Mouse (Mus musculus) embryo, embryonic 10 days (tissue): Measurements from ENCODE around the gene Dlx1.

Experiments
- DNase-seq: peaks from one replicate; pipeline ENCODE4 v3.0.0-alpha.2; 2015; ENCODE audit warnings: low spot score

Gene Dlx1

DNA sequence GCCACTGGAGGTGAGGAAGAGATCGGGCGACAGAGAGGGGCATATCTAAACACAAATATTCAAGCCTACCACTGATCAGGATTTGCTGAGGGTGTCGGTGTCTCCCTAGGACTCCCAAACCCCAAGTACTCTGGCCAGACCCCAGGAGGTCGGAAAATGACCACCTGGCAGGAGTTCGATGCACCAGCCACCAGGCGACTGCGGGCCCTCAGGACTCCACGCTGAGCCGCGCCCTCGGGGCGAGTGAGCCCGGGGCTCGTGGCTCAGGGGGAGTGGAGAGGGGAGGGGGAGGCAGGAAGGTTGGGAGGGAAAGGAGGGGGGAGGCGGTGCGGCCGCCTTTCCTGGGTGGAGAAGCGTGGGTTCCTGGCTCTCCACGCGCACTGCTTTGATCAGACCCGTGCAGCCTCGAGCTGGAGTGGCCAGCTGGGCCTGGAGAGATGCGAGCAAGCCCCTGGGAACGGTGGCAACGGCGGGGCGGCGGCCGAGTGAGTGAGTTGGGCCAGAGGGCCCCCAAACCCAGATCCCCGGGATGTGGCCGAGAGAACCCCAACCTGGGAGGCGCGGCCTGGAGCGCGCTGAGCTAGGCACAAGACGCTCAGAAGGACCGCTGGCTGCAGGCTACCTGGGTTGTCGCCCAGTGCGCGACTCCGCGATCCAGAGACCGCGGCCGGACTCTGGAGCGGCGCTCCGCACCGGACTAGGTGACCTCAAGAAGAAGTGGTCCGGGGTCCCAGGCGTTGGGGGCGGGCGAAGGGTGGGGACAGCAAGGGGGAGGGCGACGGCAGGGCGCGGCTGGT lies 999 bp downstream of the Dlx1 start:
- DNase-seq, result peak; percentile 4

DNA sequence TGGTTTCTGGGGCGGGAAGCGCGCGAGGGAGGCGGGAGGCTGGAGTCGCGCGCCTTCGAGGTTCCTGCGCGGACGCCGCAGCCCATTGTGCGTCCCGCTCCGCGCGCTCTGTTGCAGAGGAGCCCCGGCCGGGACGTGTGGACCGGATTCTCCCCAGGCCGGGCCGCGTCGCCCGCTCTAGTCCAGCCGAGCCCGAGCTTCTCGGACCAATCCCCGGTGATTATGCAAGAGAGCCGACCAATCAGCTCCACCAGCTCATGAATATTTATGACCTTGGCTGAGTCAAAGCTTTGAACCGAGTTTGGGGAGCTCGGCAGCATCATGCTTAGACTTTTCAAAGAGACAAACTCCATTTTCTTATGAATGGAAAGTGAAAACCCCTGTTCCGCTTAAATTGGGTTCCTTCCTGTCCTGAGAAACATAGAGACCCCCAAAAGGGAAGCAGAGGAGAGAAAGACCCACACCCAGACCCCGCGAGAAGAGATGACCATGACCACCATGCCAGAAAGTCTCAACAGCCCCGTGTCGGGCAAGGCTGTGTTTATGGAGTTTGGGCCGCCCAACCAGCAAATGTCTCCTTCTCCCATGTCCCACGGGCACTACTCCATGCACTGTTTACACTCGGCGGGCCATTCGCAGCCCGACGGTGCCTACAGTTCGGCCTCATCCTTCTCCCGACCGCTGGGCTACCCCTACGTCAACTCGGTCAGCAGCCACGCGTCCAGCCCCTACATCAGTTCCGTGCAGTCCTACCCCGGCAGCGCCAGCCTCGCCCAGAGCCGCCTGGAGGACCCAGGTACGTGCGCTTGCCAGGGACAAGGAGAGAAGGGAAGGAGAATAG lies 1.8 kb downstream of the Dlx1 start:
- DNase-seq, result peak; percentile 93

DNA sequence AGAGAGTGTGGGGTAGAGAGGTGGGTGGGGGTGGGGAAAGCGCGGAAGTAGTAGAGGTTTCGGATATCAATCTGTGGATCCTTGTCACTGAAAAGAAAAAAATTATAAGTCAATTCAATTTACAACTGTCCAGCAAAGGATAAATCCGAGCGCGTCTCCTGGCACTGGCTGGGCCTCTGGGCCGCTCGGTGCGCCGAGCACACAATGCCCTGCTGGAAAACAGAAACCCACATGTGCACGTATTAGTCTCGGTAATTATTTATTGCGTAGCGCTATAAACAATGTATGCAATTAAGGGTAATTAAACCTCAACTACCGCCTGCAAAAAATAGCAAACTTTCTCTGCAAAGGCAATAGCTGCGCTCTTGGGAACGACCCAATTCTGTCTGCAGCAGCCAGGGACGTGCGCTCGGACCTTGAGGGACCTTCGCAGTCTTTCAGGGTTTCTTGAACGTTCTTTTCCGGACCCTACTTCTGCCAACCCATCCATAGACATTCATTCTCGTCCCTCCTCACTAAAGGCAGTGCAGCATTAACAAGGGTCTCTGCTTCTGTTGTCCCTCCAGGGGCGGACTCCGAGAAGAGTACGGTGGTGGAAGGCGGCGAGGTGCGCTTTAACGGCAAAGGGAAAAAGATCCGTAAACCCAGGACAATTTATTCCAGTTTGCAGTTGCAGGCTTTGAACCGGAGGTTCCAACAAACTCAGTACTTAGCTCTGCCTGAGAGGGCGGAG lies 2.6 kb downstream of the Dlx1 start:
- DNase-seq, result peak; percentile 12

DNA sequence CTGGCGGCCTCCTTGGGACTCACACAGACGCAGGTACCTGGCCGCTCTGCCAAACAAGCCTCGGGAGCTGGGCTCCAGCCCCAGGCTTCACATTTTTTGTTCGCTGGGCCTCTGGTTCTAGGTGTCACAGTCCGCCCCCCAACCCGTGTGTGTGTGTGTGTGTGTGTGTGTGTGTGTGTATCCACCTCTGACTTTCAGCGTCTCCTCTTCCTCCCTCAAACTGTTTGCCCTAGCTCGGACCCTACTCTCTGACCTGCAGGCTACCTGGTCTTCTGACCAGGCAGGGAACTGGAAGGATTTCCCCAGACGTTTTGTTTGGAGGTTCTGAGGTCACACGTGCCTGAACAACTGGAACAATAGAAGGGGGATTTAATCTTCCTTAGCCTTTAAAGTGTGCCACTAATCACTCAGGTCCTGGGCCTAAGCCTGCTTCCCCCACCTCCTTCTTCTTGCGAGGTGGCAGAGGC lies 3.2 kb downstream of the Dlx1 start:
- DNase-seq, result peak; percentile 3

DNA sequence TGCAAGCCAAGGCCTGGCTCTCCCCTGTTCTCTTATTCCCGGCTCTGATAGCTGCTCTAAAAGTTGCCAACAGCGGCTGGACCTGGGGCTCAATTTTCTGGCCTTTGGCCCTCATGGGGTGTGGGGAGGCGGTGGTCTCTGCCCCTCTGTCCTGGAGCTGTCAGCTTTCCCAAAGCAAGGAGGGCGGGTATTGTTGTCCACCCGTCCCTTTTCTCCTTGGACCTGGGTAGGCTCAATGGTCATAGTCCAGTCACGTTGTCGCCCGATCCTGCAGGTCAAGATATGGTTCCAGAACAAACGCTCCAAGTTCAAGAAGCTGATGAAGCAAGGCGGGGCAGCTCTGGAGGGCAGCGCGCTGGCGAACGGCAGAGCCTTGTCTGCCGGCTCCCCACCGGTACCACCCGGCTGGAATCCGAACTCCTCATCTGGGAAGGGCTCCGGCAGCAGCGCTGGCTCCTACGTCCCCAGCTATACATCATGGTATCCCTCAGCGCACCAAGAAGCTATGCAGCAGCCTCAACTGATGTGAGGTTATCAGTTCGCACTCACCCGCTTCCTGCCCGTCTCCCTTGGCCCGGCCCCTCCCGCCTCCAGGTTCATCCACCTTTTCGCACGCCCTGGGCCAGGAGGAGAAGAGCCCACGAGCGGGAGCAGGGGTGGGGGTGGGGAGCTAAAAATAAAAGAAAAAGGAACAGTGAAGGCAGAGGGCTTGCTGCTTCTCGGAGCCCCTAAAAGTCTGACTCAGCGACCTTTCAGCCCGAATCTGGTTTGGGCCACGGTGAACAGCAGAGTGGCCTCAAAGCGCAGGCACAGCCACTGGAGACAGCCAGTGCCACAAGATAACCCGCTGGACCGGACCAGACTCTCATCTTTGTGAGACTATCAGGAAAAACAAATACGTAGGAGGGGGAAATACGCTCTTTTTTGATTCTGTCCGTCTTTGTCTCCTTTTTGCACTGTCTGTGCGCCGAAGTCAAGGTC lies 4.4 kb downstream of the Dlx1 start:
- peak; percentile 37 for DNase-seq

DNA sequence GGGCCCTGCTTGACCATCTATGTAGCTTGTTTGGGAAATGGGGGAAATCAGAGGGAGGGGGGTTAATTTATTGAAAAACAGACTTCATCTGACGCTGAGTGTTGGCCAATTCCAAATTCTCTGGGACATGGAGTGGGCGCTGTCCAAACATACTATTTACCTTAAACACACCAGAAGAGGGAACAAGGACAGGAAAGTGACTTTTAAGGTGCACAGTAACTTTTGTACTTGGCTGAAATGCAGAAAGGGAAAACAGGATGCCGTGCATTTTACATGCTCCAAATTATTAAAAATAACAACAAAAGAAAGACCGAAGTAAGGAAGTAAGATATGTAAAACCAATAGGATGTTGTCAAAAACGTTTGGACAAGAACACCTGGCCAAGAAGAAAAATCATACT lies 5.2 kb downstream of the Dlx1 start:
- peak; percentile 3 for DNase-seq

DNA sequence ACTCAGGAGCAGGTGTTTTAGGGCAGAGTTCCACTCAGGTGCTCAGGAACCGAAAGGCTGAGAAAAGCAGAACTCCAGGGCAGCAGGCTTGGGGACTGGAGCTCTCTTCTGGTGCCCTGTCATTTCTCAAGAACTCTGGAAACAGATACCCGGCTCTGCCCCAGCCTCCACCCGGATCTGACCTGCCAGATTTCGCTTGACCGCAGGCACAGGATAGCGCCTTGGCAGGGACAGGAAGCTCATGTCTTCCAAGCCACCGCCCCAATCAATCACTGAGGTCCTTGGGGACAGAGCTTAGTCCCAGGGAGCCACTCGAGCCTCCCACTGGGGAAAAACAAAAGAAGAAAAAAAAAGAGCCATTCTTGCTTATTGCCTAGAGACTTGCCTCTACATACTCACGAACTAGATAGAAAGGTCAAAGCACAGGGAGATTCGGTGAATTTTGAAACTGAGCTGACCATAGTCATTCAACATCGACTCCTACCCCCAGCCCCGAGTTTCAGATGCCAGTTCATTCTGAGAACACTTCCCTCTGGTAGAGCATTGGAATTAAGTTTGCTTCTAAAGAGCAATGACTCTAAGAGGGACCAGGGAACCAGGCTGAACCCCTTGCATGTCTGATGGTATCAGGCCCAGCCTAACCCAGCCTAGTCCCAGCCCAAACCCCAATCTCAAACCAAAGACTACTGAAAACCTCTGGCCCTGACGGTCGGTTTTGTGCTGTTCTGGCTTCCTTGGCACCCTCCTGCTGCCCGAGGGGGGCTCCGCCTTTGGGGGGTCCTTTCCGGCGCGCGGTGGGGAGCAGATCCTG lies 6.5 kb downstream of the Dlx1 start:
- DNase-seq, result peak; percentile 60

DNA sequence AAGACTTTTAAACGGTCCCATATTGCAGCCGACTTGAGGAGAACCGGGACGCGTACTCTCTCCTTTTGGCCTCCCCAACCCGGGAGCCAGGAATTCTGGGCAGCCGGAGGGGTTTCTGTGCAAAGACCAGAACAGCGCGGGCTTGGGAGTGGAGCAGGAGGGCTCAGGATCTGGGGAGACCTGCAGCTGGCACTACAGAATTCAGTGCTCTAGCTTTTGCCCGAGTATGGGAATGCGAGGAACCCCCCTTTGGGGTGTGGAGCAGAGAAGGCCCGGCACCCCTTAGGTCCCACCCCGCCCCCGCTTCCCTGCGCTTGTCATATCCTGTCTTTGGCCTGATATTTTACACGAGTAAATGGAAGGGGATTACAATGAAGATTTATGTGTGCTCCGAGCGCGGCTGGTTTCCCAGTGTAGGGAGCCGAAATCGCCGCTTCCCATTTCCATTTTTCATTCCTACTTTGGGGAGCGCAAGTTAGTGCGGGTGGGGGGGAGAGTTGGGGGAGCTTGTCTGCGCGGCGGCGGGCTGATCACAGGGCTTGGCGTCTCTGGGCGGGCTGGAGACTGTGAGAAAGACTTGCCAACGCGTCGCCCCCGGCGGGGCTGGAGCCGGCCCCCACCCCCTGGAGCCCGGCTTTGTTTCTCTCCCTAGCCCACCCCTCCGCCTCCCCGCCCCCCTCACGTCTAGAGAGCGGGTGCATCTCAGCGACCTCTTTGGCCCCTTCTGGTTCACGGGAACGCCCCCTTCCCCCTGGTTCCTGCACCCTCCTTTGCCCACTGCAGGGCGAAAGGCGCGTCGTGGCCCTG lies 12.9 kb downstream of the Dlx1 start:
- peak; percentile 43 for DNase-seq

DNA sequence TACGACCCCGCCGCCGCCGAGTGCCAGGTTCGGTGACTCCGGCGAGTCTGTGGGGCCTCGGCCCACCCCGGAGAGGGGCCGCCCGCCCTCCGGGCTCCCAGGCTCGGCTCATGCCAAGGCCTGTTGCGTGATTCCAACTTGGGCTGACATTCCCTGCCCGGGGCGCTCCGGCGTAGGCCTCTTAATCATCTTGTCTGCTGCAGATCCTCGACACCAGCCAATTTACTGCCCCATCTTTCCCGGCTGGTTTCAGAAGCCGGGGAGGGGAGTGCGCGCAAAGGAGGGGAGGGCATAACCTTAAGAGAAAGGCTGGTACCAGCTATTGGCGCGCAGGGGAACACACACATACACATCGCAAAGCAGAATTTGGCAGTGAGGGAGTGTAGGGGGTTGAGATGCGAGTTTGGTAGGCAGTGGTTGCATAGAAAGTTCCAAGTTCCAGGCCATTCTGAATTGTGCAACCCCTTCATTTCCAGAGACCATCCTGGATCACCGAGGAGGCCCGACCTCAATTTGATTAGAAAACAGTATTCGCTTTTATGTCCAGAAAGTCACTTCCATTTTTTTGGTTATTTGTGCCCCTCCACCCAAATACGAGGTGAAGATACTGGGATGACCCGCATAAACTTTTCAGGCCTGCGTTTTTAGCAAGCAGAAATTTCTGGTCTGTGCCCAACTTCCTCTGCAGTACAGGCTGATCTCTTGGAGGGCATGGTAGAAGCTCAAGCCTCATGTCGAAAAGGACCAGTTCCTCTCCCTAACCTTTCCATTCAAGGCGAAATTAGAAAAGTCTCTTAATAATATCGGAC lies 13.7 kb downstream of the Dlx1 start:
- DNase-seq, result peak; percentile 63

DNA sequence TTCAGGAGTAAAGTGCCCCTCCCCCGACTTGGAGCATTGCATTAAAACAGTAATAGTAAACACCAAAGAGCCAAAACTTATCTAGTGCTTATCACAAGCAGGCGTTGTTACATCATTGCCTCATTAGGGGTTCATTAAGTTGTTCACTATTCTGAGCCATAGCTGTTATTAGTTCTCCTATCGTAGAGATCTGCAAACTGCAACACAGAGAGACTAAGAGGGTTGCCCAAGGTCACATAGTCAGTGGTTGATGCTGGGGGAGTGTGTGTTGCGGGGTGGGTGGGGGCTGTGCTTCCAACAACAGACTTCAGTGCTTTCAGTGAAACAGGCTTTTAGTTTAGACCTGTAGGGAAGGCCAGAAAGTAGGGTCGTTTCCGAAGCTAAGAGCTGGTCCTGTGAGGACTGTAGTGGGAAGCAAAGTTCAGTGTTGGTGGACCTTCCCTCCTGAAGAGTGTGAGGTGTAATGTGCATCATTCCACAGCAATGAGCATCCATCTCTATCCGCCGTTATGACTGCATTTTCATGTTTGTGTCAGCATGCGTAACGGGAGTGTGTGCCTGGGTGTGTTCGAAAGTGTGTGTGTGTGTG lies 14.4 kb downstream of the Dlx1 start:
- peak; percentile 44 for DNase-seq

DNA sequence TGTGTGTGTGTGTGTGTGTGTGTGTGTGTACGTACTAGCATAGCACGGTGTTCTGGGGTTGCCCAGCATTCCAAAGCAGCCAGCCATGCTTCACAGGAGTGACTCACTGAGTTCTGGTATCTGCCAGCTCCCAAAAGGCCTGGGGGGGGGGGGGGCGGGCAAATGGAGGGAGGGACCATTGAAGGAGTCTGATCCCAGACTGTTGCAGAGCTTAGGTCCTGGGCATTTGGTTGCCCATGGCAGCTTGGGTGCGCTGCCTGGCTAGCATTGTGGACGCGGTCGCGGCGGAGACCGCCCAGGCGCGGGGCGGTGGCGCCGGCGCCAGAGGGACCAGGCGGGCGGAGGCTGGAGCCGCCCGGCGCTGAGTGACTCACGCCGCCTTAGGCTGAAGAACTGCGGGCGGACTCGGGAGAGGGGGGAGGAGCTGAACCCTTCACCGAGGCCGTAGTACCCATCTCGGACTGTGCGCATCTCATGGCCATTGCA lies 14.9 kb downstream of the Dlx1 start:
- peak; percentile 75 for DNase-seq

DNA sequence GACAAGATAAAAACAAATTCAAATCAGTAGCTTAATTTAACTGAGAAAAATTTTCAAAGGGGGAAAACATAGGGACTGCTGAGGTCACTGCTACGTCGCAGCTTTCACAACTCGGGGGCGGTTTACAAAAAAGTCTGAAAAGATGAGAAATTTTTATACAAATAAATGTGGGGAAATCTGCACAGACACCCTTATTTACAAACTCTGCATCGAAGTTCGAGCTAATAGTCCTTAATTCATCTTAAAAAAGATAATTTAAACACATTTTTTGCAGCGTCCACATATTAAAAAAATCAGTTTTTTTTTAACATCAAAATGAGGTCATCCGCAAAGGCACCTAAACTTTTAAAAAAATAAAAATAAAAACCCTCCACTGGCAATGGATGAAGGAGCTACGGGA lies 15.6 kb downstream of the Dlx1 start:
- DNase-seq, result no peak

DNA sequence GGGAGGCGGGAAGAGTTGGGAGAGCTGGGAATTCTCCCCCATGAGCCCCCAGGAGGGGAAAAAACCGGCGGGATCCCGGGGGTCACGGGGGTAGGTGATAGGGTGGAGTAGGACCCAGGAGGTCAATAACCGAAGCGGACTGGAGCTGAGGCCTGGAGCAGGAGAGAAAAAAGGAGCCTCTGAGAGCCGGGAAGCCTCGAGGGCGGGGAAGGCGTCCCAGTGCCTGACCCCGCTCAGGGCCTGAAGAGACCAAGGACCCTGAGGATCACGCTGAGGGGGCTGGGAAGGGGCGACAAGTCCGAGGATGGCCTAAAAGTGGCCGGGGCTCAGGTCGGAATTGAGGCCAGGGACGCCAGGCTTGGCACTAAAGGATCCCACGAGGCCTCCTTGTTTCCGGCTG lies 16.0 kb downstream of the Dlx1 start:
- no peak for DNase-seq

DNA sequence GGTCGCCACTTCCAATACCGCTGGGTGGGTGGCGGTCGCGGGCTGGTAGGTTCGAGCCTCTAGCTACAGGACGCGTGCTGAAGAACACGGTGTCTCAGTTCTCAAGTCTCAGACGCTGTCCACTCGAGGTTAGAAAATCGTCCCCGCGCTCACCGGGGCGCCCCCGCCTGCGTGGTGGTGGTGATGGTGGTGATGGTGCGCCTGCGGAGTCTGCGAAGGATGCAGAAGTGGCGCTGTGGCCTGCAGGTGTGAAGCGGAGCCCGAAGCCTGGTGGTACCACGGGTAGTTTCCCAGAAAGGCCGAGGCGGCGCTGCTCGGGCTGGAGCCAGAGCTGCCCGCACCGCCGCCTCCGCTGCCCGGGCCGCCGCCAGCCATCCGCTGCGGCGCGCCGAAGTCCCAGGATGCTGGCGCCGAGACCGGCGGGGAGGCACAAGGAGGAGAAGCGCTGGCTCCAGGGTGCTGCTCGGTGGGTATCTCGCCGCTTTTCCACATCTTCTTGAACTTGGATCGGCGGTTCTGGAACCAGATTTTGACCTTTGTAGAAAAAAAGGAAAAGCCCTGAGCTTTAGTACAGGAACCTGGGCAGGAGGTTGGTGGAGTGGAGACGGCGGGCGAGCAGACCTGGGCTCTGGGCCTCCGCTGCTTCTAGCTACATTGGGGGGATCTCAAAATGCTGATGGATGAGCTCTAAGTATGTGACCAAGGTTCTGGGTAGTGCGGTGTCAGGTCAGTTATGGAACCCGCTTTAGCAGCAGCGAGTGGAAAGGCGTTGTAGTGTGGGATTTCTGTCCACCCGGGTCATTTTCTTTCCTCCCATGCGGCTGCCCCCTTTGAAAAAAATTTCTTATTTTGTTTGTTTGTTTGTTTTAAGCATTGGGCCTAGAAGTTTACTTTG lies 16.7 kb downstream of the Dlx1 start:
- DNase-seq, result peak; percentile 59

DNA sequence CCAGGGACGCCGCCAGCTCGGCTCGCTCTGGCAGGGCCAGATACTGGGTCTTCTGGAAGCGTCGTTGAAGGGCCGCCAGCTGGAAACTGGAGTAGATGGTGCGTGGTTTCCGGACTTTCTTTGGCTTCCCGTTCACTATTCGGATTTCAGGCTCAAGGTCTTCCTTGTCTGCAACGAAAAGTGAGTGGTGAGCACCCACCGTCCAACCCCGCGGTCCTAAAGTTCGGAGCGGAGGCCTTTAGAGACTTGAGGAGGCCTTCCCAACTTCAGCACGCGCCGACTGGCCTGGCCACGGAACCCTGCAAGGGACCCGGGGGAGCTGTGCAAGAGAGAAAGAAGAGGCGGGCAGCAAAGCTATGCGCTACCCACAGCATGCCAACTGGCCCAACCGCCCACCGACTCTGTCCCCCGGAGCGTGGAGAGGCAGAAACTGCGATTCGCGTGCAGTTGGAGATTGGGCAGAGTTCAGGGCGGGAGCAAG lies 17.5 kb downstream of the Dlx1 start:
- peak; percentile 36 for DNase-seq

DNA sequence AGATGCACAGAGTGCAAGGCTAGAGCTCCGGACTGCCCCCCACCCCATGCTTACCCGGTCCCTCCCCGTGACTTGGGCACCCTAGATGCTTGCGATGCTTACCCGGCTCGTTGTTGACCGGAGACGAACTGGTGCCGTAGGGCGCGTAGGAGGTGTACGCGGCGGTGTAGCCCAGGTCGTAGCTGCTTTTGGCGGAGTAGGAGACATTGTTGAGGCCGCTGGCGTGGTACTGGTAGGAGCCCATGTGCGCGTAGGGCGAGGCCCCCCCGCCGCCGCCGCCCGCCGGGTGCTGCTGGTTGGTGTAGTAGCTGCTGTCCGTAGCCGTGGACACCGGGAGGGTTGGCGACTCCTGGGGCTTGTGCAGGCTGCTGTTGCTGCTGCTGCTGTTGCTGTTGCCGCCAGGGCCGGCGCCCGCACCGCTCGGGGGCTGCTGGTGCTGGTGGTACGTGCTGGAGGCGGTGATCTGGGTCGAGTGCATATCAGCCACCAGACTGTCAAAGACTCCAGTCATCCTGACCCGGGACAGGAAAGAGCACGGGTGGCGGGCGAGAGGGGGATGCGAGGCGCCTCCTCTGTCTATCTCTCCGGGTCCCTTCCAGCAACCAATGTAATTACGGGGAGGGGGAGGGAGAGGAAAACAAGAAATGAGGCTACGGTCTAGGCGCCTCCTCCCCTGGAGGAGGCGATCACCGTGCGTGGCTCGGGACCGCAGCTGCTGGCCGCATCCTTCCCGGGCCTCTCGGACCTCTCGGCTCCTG lies 18.1 kb downstream of the Dlx1 start:
- DNase-seq, result peak; percentile 62
